Mouse (Mus musculus) midbrain, embryonic 12.5 days (tissue): ENCODE measurements around the gene Ccpg1os. TPM values are rescaled to one million over a fixed set of nuclear protein-coding genes. Genes with fewer than 3 reads are reported as not detected.
A peak's percentile ranks its signal among the peaks of the same experiment; 100 is the strongest.

Source experiments
- ATAC-seq: fragments of 200-750 bp; cut with Nextera tagmentation; 2 replicates; pipeline ENCODE4 v1.8.0; 2017; ENCODE audit warnings: low read depth, moderate TSS enrichment, moderate library complexity; ENCODE audit not compliant: low FRiP score
- H3K27ac ChIP-seq: fragments of 300-500 bp; sonication (generic); replicated peaks from 2 replicates; pipeline ENCODE4 v1.5.1; 2016; ENCODE audit warnings: mild to moderate bottlenecking
- H3K27me3 ChIP-seq: fragments of 300-500 bp; sonication (generic); 2 replicates; pipeline ENCODE4 v1.6.1; 2016; ENCODE audit warnings: mild to moderate bottlenecking
- H3K36me3 ChIP-seq: fragments of 300-500 bp; sonication (generic); 2 replicates; pipeline ENCODE4 v1.6.1; 2016
- H3K4me1 ChIP-seq: fragments of 300-500 bp; sonication (generic); 2 replicates; pipeline ENCODE4 v1.6.1; 2016
- H3K4me2 ChIP-seq: fragments of 300-500 bp; sonication (generic); replicated peaks from 2 replicates; pipeline ENCODE4 v1.6.1; 2016; ENCODE audit warnings: mild to moderate bottlenecking, moderate library complexity
- H3K4me3 ChIP-seq: fragments of 300-500 bp; sonication (generic); 2 replicates; pipeline ENCODE4 v1.5.1; 2016; ENCODE audit warnings: mild to moderate bottlenecking
- H3K9ac ChIP-seq: fragments of 300-500 bp; sonication (generic); replicated peaks from 2 replicates; pipeline ENCODE4 v1.6.1; 2016; ENCODE audit warnings: mild to moderate bottlenecking, moderate library complexity
- H3K9me3 ChIP-seq: fragments of 300-500 bp; sonication (generic); 2 replicates; pipeline ENCODE4 v1.6.1; 2016; ENCODE audit warnings: mild to moderate bottlenecking
- WGBS: fragments of 180-500 bp; shearing (Covaris S2); methylation state at CpG from one replicate; pipeline ENCODE4 v1.1.7; 2016; 5-methylcytosine and 5-hydroxymethylcytosine counted together
- polyA plus RNA-seq: library from polyadenylated mRNA; unstranded; fragments of >200 nt; fragmentation: Nextera tagmentation; extraction: Ambion mirVana; gene quantifications from 2 replicates; pipeline ENCODE4 v1.2.1, GENCODE M21; 2016

Gene Ccpg1os
- 24.1 and 27.3 TPM in 2 replicates for polyA plus RNA-seq

- under 1% methylated on average over 80 of the region's 88 CpGs for WGBS
- ATAC-seq, result peak; percentile 100
- H3K9ac ChIP-seq, result peak within 1 kb of the TSS; percentile 80
Measured at GRCm38 (mm10) chr9:72985250-72986220, at the start of gene Ccpg1os, which contains the start of gene Ccpg1. Gene Ccpg1os, minus strand, starts transcription at chr9:72985382. Gene Ccpg1, plus strand, starts transcription at chr9:72985429.

GRCm38 (mm10) chr9:73033406-73033805, 48.2 kb upstream of the Ccpg1os start:
- WGBS, result 100% methylated on average over 1 of the region's 1 CpGs
- no peaks in the 10 kb centered on the region for H3K27me3 ChIP-seq
- peaks cover 41% of the 10 kb centered on the region for H3K36me3 ChIP-seq

More at GRCm38 (mm10) chr9:72985250-72986220, at the start of gene Ccpg1os, which contains the start of gene Ccpg1:
- no peaks in the 10 kb centered on the region for H3K9me3 ChIP-seq
- no peaks in the 10 kb centered on the region for H3K27me3 ChIP-seq
- peak within 1 kb of the TSS; percentile 88 for H3K27ac ChIP-seq
- H3K4me1 ChIP-seq, result peaks cover 16% of the 10 kb centered on the region
- H3K36me3 ChIP-seq, result no peaks in the 10 kb centered on the region
- peak within 1 kb of the TSS; percentile 93 for H3K4me3 ChIP-seq
- H3K4me2 ChIP-seq, result peak within 1 kb of the TSS; percentile 88

GRCm38 (mm10) chr9:73031421-73031820, 46.2 kb upstream of the Ccpg1os start:
- WGBS, result 70% methylated on average over 4 of the region's 4 CpGs
- H3K27me3 ChIP-seq, result no peaks in the 10 kb centered on the region
- ATAC-seq, result no peak
- no peak overlapping the region for H3K4me3 ChIP-seq
- no peaks in the 10 kb centered on the region for H3K9me3 ChIP-seq
- H3K4me2 ChIP-seq, result no peak overlapping the region
- no peak overlapping the region for H3K27ac ChIP-seq
- H3K36me3 ChIP-seq, result peaks cover 43% of the 10 kb centered on the region
- H3K9ac ChIP-seq, result no peak overlapping the region
- peaks cover 1% of the 10 kb centered on the region; the same call in 1 of the 2 replicates for H3K4me1 ChIP-seq

More at GRCm38 (mm10) chr9:73033406-73033805, 48.2 kb upstream of the Ccpg1os start:
- H3K4me1 ChIP-seq, result no peaks in the 10 kb centered on the region
- H3K27ac ChIP-seq, result no peak overlapping the region
- ATAC-seq, result no peak
- H3K9me3 ChIP-seq, result no peaks in the 10 kb centered on the region
- H3K4me3 ChIP-seq, result no peak overlapping the region
- no peak overlapping the region for H3K9ac ChIP-seq
- H3K4me2 ChIP-seq, result no peak overlapping the region

- Histone ChIP-seq H3K9ac (no peak overlapping the region), H3K9me3 (no peaks in the 10 kb centered on the region), H3K27ac (no peak overlapping the region), H3K4me3 (no peak overlapping the region), H3K27me3 (no peaks in the 10 kb centered on the region), H3K4me1 (peaks cover 5% of the 10 kb centered on the region; the same call in 1 of the 2 replicates), H3K4me2 (no peak overlapping the region), H3K36me3 (peaks cover 43% of the 10 kb centered on the region)
- no peak for ATAC-seq
- WGBS, result 86% methylated on average over 1 of the region's 1 CpGs
Measured at GRCm38 (mm10) chr9:73030443-73030842, 45.3 kb upstream of the Ccpg1os start.

DNA sequence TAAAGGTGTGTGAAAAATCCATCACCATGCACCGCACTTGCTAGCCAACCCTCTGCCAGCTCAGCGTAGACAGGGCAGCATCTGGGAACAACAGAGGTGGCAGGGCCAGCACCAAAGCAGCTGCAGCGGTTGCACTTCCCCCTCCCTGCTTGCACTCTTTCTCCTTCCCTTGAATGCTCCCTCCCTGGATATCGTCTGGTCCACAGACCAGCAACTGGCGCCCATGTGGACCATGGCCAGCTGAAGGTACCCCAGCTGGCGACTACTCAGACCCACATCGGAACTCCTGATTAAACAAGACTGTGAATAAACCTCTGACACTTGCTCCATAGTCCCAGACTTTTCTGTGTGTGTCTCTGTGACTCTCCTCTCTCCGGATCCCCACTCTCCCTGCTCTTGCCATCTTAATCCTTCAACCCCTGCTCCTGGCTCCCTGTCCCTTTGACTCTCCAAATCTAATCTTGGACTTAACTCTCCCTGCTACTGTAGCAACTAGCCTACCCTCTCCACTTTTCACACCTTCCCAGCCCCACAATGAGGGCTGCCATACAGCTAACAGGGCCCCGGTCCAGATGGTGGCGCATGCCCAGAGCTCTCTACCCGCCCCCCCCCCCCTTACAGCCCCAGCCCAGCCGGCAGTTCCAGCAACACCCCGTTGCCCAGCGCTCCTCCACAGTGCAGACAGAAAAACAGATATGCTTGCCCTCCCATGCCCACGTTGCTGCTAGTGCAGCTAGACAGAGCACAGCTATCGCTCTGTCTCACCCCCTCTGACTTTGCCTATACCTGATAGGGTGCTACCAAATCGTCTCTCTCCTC, 40.8 kb upstream of the Ccpg1os start:
- H3K27me3 ChIP-seq, result no peaks in the 10 kb centered on the region
- H3K4me3 ChIP-seq, result no peak overlapping the region
- ATAC-seq, result no peak
- H3K4me1 ChIP-seq, result peaks cover 5% of the 10 kb centered on the region; the same call in 1 of the 2 replicates
- WGBS, result 24% methylated on average over 17 of the region's 17 CpGs
- no peaks in the 10 kb centered on the region for H3K9me3 ChIP-seq
- 0 out of 2 replicates have a peak overlapping the region, but pooled peaks have one; percentile 34 for H3K9ac ChIP-seq
- 0 out of 2 replicates have a peak overlapping the region, but pooled peaks have one; percentile 20 for H3K27ac ChIP-seq
- H3K36me3 ChIP-seq, result peaks cover 25% of the 10 kb centered on the region
- H3K4me2 ChIP-seq, result 0 out of 2 replicates have a peak overlapping the region, but pooled peaks have one; percentile 23

- no peak for ATAC-seq
- Histone ChIP-seq H3K36me3 (peaks cover 57% of the 10 kb centered on the region), H3K27ac (no peak overlapping the region), H3K27me3 (no peaks in the 10 kb centered on the region), H3K4me1 (no peaks in the 10 kb centered on the region), H3K9me3 (no peaks in the 10 kb centered on the region), H3K4me2 (no peak overlapping the region), H3K4me3 (no peak overlapping the region), H3K9ac (no peak overlapping the region)
- WGBS, result 94% methylated on average over 5 of the region's 5 CpGs
Measured at GRCm38 (mm10) chr9:73020566-73021097, 35.5 kb upstream of the Ccpg1os start.

- H3K36me3 ChIP-seq, result peaks cover 64% of the 10 kb centered on the region
- no peaks in the 10 kb centered on the region for H3K4me1 ChIP-seq
- no peak overlapping the region for H3K9ac ChIP-seq
- no peaks in the 10 kb centered on the region for H3K27me3 ChIP-seq
- WGBS, result 92% methylated on average over 10 of the region's 10 CpGs
- no peak overlapping the region for H3K4me2 ChIP-seq
- no peaks in the 10 kb centered on the region for H3K9me3 ChIP-seq
- ATAC-seq, result no peak
- no peak overlapping the region for H3K27ac ChIP-seq
- H3K4me3 ChIP-seq, result no peak overlapping the region
Measured at GRCm38 (mm10) chr9:73019841-73020240, 34.7 kb upstream of the Ccpg1os start.

DNA sequence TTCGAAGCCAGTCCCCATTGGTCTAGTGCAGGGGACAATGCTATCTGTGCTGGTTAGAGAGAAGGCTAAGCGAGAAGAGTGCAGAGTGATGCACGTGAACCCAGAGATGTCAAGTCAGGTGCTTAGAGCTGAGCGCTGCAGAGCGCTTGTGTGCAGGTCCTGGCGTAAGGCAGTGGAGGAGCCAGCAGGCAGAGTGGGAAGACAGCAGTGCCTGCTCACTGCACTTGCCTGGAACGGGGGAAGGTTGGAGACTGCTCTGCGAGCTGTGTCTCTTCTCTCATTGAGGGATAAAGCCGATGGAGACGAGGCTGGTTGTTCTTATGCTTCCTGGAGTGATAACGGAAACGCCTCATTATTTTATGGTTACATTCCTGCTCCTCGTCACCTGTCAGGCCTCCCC, 29.5 kb upstream of the Ccpg1os start:
- ATAC-seq, result no peak
- no peaks in the 10 kb centered on the region for H3K27me3 ChIP-seq
- no peak overlapping the region for H3K27ac ChIP-seq
- 89% methylated on average over 13 of the region's 13 CpGs for WGBS
- no peak overlapping the region for H3K9ac ChIP-seq
- H3K36me3 ChIP-seq, result peaks cover 88% of the 10 kb centered on the region
- H3K9me3 ChIP-seq, result no peaks in the 10 kb centered on the region
- H3K4me3 ChIP-seq, result no peak overlapping the region
- no peaks in the 10 kb centered on the region for H3K4me1 ChIP-seq
- no peak overlapping the region for H3K4me2 ChIP-seq

DNA sequence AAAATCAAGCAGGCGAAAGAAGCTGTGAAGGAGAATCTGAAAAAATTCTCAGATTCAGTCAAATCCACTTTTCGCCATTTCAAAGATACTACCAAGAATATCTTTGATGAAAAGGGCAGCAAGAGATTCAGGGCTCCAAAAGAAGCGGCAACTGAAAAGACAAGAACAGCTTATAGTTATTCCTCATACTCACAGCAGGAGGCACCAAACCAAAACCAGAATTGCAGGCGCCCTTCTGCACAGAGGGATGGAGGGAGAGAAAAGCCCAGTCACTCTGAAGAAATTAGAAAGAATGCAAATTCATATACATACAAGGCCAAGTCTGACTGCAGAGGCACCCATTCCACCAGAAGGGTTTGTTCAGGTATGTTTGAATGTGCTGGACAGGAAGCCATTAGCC, 27.4 kb upstream of the Ccpg1os start:
- Histone ChIP-seq H3K9me3 (no peaks in the 10 kb centered on the region), H3K4me3 (no peak overlapping the region), H3K36me3 (peaks cover 71% of the 10 kb centered on the region), H3K4me2 (no peak overlapping the region), H3K4me1 (no peaks in the 10 kb centered on the region), H3K9ac (no peak overlapping the region), H3K27me3 (no peaks in the 10 kb centered on the region), H3K27ac (no peak overlapping the region)
- no peak for ATAC-seq
- WGBS, result 92% methylated on average over 4 of the region's 4 CpGs

DNA sequence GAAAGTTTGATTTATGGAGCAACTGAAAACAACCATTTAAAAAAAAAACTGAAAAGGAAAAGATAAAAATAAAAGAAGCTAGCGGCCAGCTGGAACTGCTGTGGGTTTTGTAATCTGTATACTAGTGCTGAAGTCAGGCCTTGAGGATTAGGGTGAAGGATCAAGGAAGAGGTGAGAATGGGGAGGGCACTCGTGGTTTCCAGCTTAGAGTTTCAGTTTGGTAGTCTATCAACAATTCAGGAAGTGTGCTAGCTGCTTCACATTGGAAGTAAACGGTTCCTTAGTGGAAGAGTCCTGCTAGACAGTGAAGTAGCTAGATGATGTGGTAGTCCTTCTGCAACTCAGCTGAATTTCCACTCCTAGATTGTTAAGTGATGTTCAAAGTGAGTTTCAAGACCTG, 23.2 kb upstream of the Ccpg1os start:
- H3K9ac ChIP-seq, result no peak overlapping the region
- 74% methylated on average over 3 of the region's 3 CpGs for WGBS
- H3K9me3 ChIP-seq, result no peaks in the 10 kb centered on the region
- ATAC-seq, result no peak
- H3K27ac ChIP-seq, result no peak overlapping the region
- no peaks in the 10 kb centered on the region for H3K4me1 ChIP-seq
- H3K4me2 ChIP-seq, result no peak overlapping the region
- peaks cover 47% of the 10 kb centered on the region for H3K36me3 ChIP-seq
- no peaks in the 10 kb centered on the region for H3K27me3 ChIP-seq
- no peak overlapping the region for H3K4me3 ChIP-seq

DNA sequence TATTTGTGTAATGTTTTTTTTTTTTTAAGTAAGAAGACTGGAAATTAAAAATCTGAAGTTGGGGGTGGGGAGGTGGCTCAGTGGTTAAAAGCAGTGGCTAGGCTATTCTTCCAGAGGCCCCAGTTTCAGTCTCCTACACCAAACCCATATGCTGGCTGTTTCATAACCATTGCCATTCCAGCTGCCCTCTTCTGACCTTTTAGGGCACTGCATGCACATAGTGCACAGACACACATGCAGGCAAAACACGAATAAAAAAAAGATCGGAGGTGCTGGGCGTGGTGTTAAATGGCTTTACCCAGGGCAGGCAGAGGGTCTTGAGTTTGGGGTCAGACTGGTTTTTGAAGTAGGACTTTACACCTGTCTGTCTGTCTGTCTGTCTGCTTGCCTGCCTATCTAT, 21.0 kb upstream of the Ccpg1os start:
- no peaks in the 10 kb centered on the region for H3K27me3 ChIP-seq
- H3K4me3 ChIP-seq, result no peak overlapping the region
- peaks cover 35% of the 10 kb centered on the region for H3K36me3 ChIP-seq
- no peak overlapping the region for H3K27ac ChIP-seq
- no peak for ATAC-seq
- 95% methylated on average over 3 of the region's 3 CpGs for WGBS
- H3K9ac ChIP-seq, result no peak overlapping the region
- no peak overlapping the region for H3K4me2 ChIP-seq
- H3K4me1 ChIP-seq, result no peaks in the 10 kb centered on the region
- no peaks in the 10 kb centered on the region for H3K9me3 ChIP-seq
